Mouse (Mus musculus) cortical plate, adult 2 months (tissue): ENCODE measurements around the gene Gse1.

Experiments used
- CTCF ChIP-seq: fragments of 200-500 bp; IDR thresholded peaks from 2 replicates; pipeline ENCODE4 v1.5.1; 2011; ENCODE audit warnings: mild to moderate bottlenecking, control low read depth, low read length; ENCODE audit not compliant: insufficient read depth; ENCODE audit errors: extremely low read depth
- POLR2A ChIP-seq: fragments of 200-500 bp; IDR thresholded peaks from 2 replicates; pipeline ENCODE4 v1.6.1; 2011; ENCODE audit warnings: mild to moderate bottlenecking, low read length, control low read depth; ENCODE audit not compliant: insufficient read depth; ENCODE audit errors: extremely low read depth

DNA sequence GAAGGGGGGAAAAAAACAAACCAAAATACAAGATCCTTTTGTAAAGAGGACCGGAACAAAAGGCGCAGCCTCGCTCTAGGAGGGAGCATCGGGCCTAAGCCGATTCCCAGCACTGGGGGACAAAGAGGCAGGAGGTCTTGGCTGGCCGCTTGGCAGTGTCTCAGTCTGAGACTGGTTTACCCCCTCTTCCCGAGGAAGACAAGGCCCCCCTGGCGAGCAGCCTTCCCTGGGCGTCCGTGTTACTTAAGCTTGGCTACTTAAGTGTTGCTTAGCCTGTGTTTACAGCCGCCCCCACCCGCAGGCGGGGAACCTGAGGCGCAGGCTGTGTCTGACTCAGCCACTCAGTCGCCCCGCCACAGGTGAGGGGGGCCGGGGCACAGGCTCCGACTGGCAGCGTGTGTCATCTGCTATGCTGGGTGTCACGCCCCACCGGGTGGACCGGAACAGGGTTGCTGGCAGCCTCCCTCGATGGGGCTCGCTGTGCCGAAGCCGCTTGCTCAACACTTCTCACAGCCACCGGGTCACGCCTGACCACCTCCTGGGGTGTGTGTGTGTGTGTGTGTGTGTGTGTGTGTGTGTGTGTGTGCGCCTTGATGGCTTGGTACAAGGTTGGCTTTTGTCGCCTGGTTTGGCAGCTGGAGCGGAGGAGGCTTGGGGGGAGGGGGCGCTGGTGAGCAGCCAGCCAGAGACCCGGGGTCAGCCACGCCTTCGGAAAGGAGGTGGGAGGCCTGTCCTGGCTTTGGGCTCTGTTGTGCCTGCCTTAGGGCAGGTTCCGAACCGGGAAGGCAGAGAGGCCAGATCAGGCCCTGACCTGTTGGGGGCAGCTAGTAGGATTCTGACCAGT is 310.4 kb downstream of the Gse1 start:
- TF ChIP-seq POLR2A (no peak), CTCF (no peak)
